Mouse (Mus musculus): ENCODE results near the gene Ccdc78. TPM values are rescaled to one million over a fixed set of nuclear protein-coding genes. Genes with fewer than 3 reads are reported as not detected.
A peak's percentile ranks its signal among the peaks of the same experiment; 100 is the strongest.

The Ccdc78 gene
- polyA plus RNA-seq, 1 experiment from 2014 or later = 0.11 TPM

DNA sequence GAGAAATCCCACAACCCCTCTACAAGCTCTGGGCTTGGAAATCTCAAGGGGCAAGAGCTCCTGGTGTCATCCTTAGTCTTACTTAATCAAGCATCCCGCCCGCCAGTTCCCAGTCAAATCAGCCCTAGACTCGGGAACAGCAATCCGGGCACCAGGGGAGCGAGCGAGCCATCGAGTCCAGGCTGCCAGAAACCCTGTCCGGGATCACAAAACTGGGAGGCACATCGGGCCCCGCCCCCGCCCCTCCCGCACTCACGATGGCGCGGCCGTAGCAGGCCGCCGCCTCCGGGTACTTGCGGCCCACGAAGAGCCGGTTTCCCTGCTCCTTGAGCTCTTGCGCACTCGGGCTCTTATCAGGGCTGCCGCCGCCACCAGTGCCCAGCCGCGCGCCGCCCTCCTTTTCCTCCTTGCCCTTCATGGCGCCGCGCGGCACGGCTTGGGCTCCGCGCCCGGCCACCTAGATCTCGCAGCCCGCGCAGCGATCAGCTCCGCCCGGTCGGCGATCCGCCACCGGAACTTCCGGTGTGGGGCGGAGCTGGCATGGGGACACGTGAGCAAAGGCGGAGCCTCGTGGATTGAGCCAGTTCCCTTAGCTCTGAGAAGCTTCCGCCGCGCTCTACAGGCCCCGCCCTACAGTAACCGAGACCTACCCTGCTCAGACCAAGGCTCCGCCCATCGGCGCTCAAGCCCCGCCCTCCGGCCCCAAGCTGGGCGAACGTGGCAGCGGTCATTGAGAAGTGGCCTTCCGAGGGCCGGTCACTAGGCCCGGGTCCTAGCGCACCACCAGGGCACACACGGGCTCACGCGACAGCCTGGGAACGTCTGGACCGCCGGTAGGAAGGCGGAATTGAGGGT lies 46.3 kb downstream of the Ccdc78 start:
- under 1% methylated on average over 67 of the region's 77 CpGs for WGBS
- H3K27me3 ChIP-seq (ENCODE audit: control insufficient read depth, insufficient read depth, low read length) = no peaks in the 10 kb centered on the region; the same call in 1 of the 2 replicates
- H3K36me3 ChIP-seq (ENCODE audit: control insufficient read depth, insufficient read depth, low read length) = peaks cover 11% of the 10 kb centered on the region; the same call in 1 of the 2 replicates
- H3K4me2 ChIP-seq = peak overlapping the region; percentile 96
- H3K9ac ChIP-seq (ENCODE audit: low read length) = peak overlapping the region; percentile 79
- H3K9me3 ChIP-seq (ENCODE audit: control insufficient read depth, low read length) = no peaks in the 10 kb centered on the region
- peak overlapping the region; percentile 84 for H3K27ac ChIP-seq (ENCODE audit: low read depth, low read length)
- peaks cover 67% of the 10 kb centered on the region for H3K4me1 ChIP-seq (ENCODE audit: control insufficient read depth, insufficient read depth, low read length)
- peak; percentile 100 for DNase-seq (ENCODE audit: low spot score, missing footprints)
- peak; percentile 92 for ATAC-seq (ENCODE audit: low FRiP score)
- H3K4me3 ChIP-seq (ENCODE audit: low read depth, low read length) = peak overlapping the region; percentile 71

DNA sequence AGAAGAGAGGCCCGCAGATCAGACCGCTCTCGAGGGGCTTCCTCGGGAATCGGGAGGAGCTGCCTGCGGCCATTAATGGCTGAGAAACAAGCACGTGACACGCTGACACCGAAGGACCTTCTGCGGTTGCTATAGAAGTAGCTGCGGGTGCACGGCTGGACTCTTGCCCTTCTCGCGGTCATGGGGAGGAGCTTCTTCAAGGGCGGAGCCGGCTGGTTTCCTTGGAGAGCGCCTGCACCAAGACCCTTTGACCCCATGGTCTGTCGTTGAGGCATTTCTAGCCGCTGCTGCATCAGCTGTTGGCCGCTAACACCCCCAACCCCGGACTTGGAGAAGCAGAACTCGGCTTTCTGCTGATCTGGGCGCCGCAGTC lies 46.9 kb downstream of the Ccdc78 start, which contains the start of gene Stub1:
Stub1 (minus strand) TSS at position 114 of the 373 bp plus-strand sequence.
- Histone ChIP-seq H3K4me3 (ENCODE audit: low read depth, low read length) (peak within 1 kb of the TSS; percentile 71), H3K27me3 (ENCODE audit: control insufficient read depth, insufficient read depth, low read length) (no peaks in the 10 kb centered on the region; the same call in 1 of the 2 replicates), H3K36me3 (ENCODE audit: control insufficient read depth, insufficient read depth, low read length) (peaks cover 11% of the 10 kb centered on the region; the same call in 1 of the 2 replicates), H3K9ac (ENCODE audit: low read length) (peak within 1 kb of the TSS; percentile 79), H3K9me3 (ENCODE audit: control insufficient read depth, low read length) (no peaks in the 10 kb centered on the region), H3K4me1 (ENCODE audit: control insufficient read depth, insufficient read depth, low read length) (peaks cover 67% of the 10 kb centered on the region), H3K27ac (ENCODE audit: low read depth, low read length) (peak within 1 kb of the TSS; percentile 84), H3K4me2 (peak within 1 kb of the TSS; percentile 96)
- peak; percentile 78 for ATAC-seq (ENCODE audit: low FRiP score)
- DNase-seq (ENCODE audit: low spot score, missing footprints) = no peak
- under 1% methylated on average over 24 of the region's 24 CpGs for WGBS

DNA sequence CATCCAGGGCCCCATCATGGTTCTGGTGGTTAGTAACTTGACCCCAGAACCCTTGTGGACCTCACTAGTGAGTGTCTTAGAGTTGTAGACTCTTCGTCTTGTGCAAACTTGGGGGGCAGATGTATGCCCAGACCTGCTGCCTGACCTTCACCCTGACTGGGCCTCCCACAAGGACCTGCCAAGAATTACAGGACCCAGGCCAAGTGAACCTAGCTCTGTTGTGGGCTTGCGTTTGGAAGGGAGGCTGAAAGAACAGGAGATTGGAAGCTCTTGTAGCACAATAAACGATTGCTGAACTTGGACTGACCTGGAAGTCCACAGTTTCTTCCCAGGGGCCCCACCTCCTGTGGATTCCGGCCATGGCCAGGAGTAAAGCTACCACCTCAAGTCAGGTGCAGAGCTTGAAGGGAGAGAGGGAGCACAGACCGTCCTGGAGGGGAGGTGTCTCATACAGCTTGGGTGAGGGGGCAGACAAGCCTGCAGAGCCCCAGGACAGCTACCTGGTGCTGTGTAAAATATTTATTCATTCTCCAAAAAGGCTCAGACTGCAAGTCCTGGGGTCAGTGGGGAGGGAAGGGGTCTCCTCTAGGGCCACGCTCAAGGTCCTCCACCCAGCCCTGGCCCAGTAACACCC lies 47.7 kb downstream of the Ccdc78 start:
- DNase-seq (ENCODE audit: low spot score, missing footprints) = no peak
- Histone ChIP-seq H3K4me3 (ENCODE audit: low read depth, low read length) (peak overlapping the region; percentile 71), H3K27ac (ENCODE audit: low read depth, low read length) (peak overlapping the region; percentile 84), H3K4me1 (ENCODE audit: control insufficient read depth, insufficient read depth, low read length) (peaks cover 62% of the 10 kb centered on the region), H3K9me3 (ENCODE audit: control insufficient read depth, low read length) (no peaks in the 10 kb centered on the region), H3K9ac (ENCODE audit: low read length) (peak overlapping the region; percentile 67), H3K27me3 (ENCODE audit: control insufficient read depth, insufficient read depth, low read length) (no peaks in the 10 kb centered on the region; the same call in 1 of the 2 replicates), H3K36me3 (ENCODE audit: control insufficient read depth, insufficient read depth, low read length) (peaks cover 14% of the 10 kb centered on the region; the same call in 1 of the 2 replicates), H3K4me2 (peak overlapping the region; percentile 96)
- ATAC-seq (ENCODE audit: low FRiP score) = no peak
- WGBS = 73% methylated on average over 6 of the region's 6 CpGs

DNA sequence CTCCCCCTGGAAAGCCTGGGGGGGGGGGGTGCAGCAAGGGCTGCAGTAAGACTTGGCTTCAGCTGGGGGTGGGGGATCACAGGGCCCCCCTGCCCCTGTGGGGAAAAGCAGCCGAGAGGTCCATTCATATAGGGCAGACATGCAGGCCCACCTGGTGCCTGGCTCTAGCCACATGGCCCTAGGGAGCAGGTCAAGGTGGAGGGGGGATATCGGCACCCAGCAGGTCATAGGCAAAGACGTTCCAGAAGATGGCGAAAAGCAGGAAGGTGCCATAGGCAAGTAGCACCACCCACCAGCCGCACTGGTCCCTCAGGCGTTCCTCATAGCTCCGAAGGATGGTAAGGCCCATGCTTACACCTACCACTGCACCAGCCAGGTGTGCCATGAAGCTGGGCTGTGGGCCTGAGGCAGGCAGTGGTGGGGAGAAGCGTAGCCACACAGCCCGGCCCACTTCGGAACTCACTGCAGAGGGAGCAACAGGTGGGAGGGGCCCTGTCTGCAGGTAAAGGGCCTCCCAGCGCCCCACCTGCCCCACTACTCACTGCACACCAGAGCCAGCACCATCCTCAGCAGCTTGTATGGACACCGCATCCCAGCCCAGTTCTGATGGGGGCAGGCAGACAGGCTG lies 48.3 kb downstream of the Ccdc78 start:
- H3K27me3 ChIP-seq (ENCODE audit: control insufficient read depth, insufficient read depth, low read length) = no peaks in the 10 kb centered on the region; the same call in 1 of the 2 replicates
- H3K36me3 ChIP-seq (ENCODE audit: control insufficient read depth, insufficient read depth, low read length) = peaks cover 16% of the 10 kb centered on the region; the same call in 1 of the 2 replicates
- H3K9me3 ChIP-seq (ENCODE audit: control insufficient read depth, low read length) = no peaks in the 10 kb centered on the region
- ATAC-seq (ENCODE audit: low FRiP score) = no peak
- H3K9ac ChIP-seq (ENCODE audit: low read length) = peak overlapping the region; percentile 67
- no peak overlapping the region for H3K27ac ChIP-seq (ENCODE audit: low read depth, low read length)
- peak overlapping the region; percentile 71; the same call in 1 of the 2 replicates for H3K4me3 ChIP-seq (ENCODE audit: low read depth, low read length)
- H3K4me2 ChIP-seq = peak overlapping the region; percentile 96
- peaks cover 58% of the 10 kb centered on the region for H3K4me1 ChIP-seq (ENCODE audit: control insufficient read depth, insufficient read depth, low read length)
- WGBS = 89% methylated on average over 12 of the region's 12 CpGs
- no peak for DNase-seq (ENCODE audit: low spot score, missing footprints)

GRCm38 (mm10) chr17:25835301-25835700 lies 48.9 kb downstream of the Ccdc78 start:
- peaks cover 52% of the 10 kb centered on the region for H3K4me1 ChIP-seq (ENCODE audit: control insufficient read depth, insufficient read depth, low read length)

DNA sequence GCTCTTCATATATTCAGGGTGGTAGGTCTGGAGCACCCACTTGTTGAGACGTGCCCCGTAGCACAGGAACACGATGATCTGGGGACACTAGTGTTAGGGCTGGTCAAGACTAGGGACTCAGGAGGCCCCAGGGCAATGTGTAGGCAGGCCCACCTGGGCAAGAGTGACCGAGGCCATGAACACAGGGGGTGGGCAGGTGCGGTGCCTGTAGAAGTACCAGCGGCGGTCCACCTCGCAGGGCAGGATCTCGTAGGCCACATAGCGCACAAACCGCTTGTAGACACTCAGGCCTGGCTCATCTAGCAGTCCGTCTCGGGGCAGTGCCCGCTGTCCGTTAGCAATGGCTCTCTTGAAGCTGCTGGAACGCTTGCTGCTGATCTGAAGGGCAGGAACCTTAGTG lies 49.4 kb downstream of the Ccdc78 start:
- H3K4me1 ChIP-seq (ENCODE audit: control insufficient read depth, insufficient read depth, low read length) = peaks cover 52% of the 10 kb centered on the region
- H3K9ac ChIP-seq (ENCODE audit: low read length) = no peak overlapping the region
- H3K36me3 ChIP-seq (ENCODE audit: control insufficient read depth, insufficient read depth, low read length) = peaks cover 19% of the 10 kb centered on the region
- ATAC-seq (ENCODE audit: low FRiP score) (no peak), DNase-seq (ENCODE audit: low spot score, missing footprints) (no peak)
- 96% methylated on average over 16 of the region's 16 CpGs for WGBS
- no peaks in the 10 kb centered on the region; the same call in 1 of the 2 replicates for H3K27me3 ChIP-seq (ENCODE audit: control insufficient read depth, insufficient read depth, low read length)
- H3K4me2 ChIP-seq = no peak overlapping the region
- no peak overlapping the region; the same call in 1 of the 2 replicates for H3K27ac ChIP-seq (ENCODE audit: low read depth, low read length)
- H3K9me3 ChIP-seq (ENCODE audit: control insufficient read depth, low read length) = no peaks in the 10 kb centered on the region
- no peak overlapping the region for H3K4me3 ChIP-seq (ENCODE audit: low read depth, low read length)

More at GRCm38 (mm10) chr17:25835301-25835700, 48.9 kb downstream of the Ccdc78 start:
- H3K4me3 ChIP-seq (ENCODE audit: low read depth, low read length) = no peak overlapping the region
- no peak overlapping the region for H3K27ac ChIP-seq (ENCODE audit: low read depth, low read length)
- no peaks in the 10 kb centered on the region for H3K9me3 ChIP-seq (ENCODE audit: control insufficient read depth, low read length)
- WGBS = 94% methylated on average over 7 of the region's 7 CpGs
- no peak for DNase-seq (ENCODE audit: low spot score, missing footprints)
- H3K9ac ChIP-seq (ENCODE audit: low read length) = no peak overlapping the region
- no peaks in the 10 kb centered on the region; the same call in 1 of the 2 replicates for H3K27me3 ChIP-seq (ENCODE audit: control insufficient read depth, insufficient read depth, low read length)
- peaks cover 17% of the 10 kb centered on the region for H3K36me3 ChIP-seq (ENCODE audit: control insufficient read depth, insufficient read depth, low read length)
- H3K4me2 ChIP-seq = no peak overlapping the region
- no peak for ATAC-seq (ENCODE audit: low FRiP score)

DNA sequence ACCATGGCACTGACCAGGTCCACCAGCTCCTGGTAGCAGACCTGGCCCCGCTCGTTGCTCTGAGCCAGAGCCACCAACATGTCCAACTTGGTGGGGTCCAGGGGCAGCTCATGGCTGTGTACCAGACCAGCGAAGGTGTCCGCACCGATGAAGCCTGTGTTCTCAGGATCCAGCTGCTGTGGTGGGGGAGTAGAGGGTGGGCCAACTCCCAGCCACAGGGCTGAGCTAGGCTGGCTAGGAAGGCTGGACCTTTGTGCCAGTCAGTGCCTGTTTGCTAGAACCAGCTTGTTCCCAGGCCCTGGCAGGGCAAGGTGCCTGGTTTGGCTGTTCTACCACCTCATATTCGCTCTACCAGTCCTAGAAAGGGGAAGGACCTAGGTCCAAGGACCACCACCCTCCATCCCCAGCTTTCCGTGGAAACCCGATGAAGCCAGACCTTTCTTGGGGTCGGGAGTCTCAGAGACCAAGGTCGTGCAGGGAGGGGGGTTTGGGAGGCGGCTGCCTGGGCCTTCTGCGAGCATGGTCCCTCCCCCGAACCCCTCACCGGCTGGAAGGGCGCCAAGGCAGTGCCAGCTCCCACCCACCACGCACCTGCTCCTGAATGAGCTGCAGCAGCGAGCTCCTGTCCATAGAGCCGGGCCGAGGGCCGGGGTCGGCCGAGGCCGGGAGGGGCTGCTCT lies 50.2 kb downstream of the Ccdc78 start:
- no peak overlapping the region; the same call in 1 of the 2 replicates for H3K27ac ChIP-seq (ENCODE audit: low read depth, low read length)
- H3K4me3 ChIP-seq (ENCODE audit: low read depth, low read length) = peak overlapping the region; percentile 29
- H3K27me3 ChIP-seq (ENCODE audit: control insufficient read depth, insufficient read depth, low read length) = no peaks in the 10 kb centered on the region; the same call in 1 of the 2 replicates
- WGBS = 23% methylated on average over 23 of the region's 23 CpGs
- peaks cover 18% of the 10 kb centered on the region for H3K36me3 ChIP-seq (ENCODE audit: control insufficient read depth, insufficient read depth, low read length)
- H3K4me1 ChIP-seq (ENCODE audit: control insufficient read depth, insufficient read depth, low read length) = peaks cover 45% of the 10 kb centered on the region
- H3K9ac ChIP-seq (ENCODE audit: low read length) = peak overlapping the region; percentile 43
- no peaks in the 10 kb centered on the region for H3K9me3 ChIP-seq (ENCODE audit: control insufficient read depth, low read length)
- H3K4me2 ChIP-seq = peak overlapping the region; percentile 52
- DNase-seq (ENCODE audit: low spot score, missing footprints) = no peak
- no peak for ATAC-seq (ENCODE audit: low FRiP score)

DNA sequence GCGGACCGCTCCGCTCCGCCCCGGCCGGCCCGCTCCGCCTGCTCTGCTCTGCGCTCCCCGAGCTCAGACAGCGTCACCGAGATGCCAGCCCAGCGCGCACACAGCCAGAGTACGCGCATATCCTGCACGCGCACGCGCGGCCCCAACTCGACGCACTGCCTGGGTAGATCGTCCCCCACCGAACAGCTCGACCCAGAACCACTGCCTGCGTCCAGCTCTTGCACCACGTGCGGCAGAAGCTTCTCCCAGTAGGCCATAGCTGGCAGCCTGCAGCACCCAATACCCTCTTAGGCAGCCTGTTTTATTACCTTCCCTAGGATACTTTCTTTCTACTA lies 50.7 kb downstream of the Ccdc78 start, which contains the start of gene Rhbdl1:
Rhbdl1 (minus strand) TSS at position 220 of the 335 bp plus-strand sequence.
- H3K9ac ChIP-seq (ENCODE audit: low read length) = peak within 1 kb of the TSS; percentile 43
- 1% methylated on average over 27 of the region's 29 CpGs for WGBS
- H3K27ac ChIP-seq (ENCODE audit: low read depth, low read length) = no peak within 1 kb of the TSS; the same call in 1 of the 2 replicates
- H3K9me3 ChIP-seq (ENCODE audit: control insufficient read depth, low read length) = no peaks in the 10 kb centered on the region
- DNase-seq (ENCODE audit: low spot score, missing footprints) (peak; percentile 95), ATAC-seq (ENCODE audit: low FRiP score) (no peak)
- H3K4me1 ChIP-seq (ENCODE audit: control insufficient read depth, insufficient read depth, low read length) = peaks cover 40% of the 10 kb centered on the region
- H3K4me3 ChIP-seq (ENCODE audit: low read depth, low read length) = peak within 1 kb of the TSS; percentile 29
- peak within 1 kb of the TSS; percentile 52 for H3K4me2 ChIP-seq
- peaks cover 23% of the 10 kb centered on the region for H3K36me3 ChIP-seq (ENCODE audit: control insufficient read depth, insufficient read depth, low read length)
- H3K27me3 ChIP-seq (ENCODE audit: control insufficient read depth, insufficient read depth, low read length) = no peaks in the 10 kb centered on the region; the same call in 1 of the 2 replicates
